Mouse (Mus musculus) heart, embryonic 16.5 days (tissue): Measurements from ENCODE around the gene Mak. TPM values are rescaled to one million over a fixed set of nuclear protein-coding genes. Genes with fewer than 3 reads are reported as not detected.

Source experiments
- ATAC-seq: fragments of 200-750 bp; cut with Nextera tagmentation; replicated peaks from 2 replicates; pipeline ENCODE4 v1.8.0; 2017; ENCODE audit warnings: moderate number of reproducible peaks; ENCODE audit not compliant: insufficient read depth, low FRiP score; ENCODE audit errors: extremely low read depth
- H3K27ac ChIP-seq: fragments of 300-500 bp; sonication (generic); 2 replicates; pipeline ENCODE4 v1.5.1; 2014; ENCODE audit warnings: mild to moderate bottlenecking, low read length, control low read depth, moderate library complexity
- H3K27me3 ChIP-seq: fragments of 300-500 bp; sonication (generic); 2 replicates; pipeline ENCODE4 v1.6.1; 2014; ENCODE audit warnings: low read length, mixed read lengths; ENCODE audit not compliant: control insufficient read depth, insufficient read depth
- H3K36me3 ChIP-seq: fragments of 300-500 bp; sonication (generic); 2 replicates; pipeline ENCODE4 v1.6.1; 2014; ENCODE audit not compliant: control insufficient read depth, insufficient read depth
- H3K4me1 ChIP-seq: fragments of 300-500 bp; sonication (generic); 2 replicates; pipeline ENCODE4 v1.6.1; 2014; ENCODE audit warnings: low read length, mixed read lengths; ENCODE audit not compliant: control insufficient read depth, insufficient read depth
- H3K4me2 ChIP-seq: fragments of 300-500 bp; sonication (generic); 2 replicates; pipeline ENCODE4 v1.6.1; 2014; ENCODE audit warnings: low read depth, mild to moderate bottlenecking, control low read depth, low read length
- H3K4me3 ChIP-seq: fragments of 300-500 bp; sonication (generic); 2 replicates; pipeline ENCODE4 v1.5.1; 2014; ENCODE audit warnings: mild to moderate bottlenecking, control low read depth, low read length
- H3K9ac ChIP-seq: fragments of 300-500 bp; sonication (generic); 2 replicates; pipeline ENCODE4 v1.6.1; 2014; ENCODE audit warnings: low read length, control low read depth
- H3K9me3 ChIP-seq: fragments of 300-500 bp; sonication (generic); replicated peaks from 2 replicates; pipeline ENCODE4 v1.6.1; 2016; ENCODE audit warnings: low read length; ENCODE audit not compliant: control insufficient read depth
- WGBS: fragments of 180-500 bp; shearing (Covaris S2); extraction: QIAGEN DNeasy Blood & Tissue Kit; methylation state at CpG from one replicate; pipeline ENCODE4 v1.1.7; 2014; 5-methylcytosine and 5-hydroxymethylcytosine counted together
- polyA plus RNA-seq: library from polyadenylated mRNA; unstranded; fragments of >200 nt; fragmentation: Nextera tagmentation; extraction: Ambion mirVana; gene quantifications from 2 replicates; pipeline ENCODE4 v1.2.1, GENCODE M21; 2015

Gene Mak
- polyA plus RNA-seq, result 0.16 and 0.35 TPM in 2 replicates

GRCm38 (mm10) chr13:41079421-41079780 is at the start of gene Mak:
TSS of gene Mak (minus strand) at chr13:41079706.
- peak; percentile 67 for ATAC-seq
- Histone ChIP-seq H3K36me3 (no peaks in the 10 kb centered on the region), H3K9me3 (no peaks in the 10 kb centered on the region), H3K27me3 (peaks cover 24% of the 10 kb centered on the region), H3K4me3 (peak within 1 kb of the TSS; percentile 51), H3K4me1 (peaks cover 6% of the 10 kb centered on the region; the same call in 1 of the 2 replicates), H3K27ac (no peak within 1 kb of the TSS), H3K9ac (peak within 1 kb of the TSS; percentile 15; the same call in 1 of the 2 replicates), H3K4me2 (peak within 1 kb of the TSS; percentile 90)
- under 1% methylated on average over 40 of the region's 40 CpGs for WGBS

GRCm38 (mm10) chr13:41129061-41129460 is 49.6 kb upstream of the Mak start:
- Histone ChIP-seq H3K9ac (no peak overlapping the region), H3K4me3 (no peak overlapping the region), H3K4me2 (no peak overlapping the region), H3K27me3 (no peaks in the 10 kb centered on the region), H3K36me3 (no peaks in the 10 kb centered on the region), H3K9me3 (no peaks in the 10 kb centered on the region), H3K4me1 (no peaks in the 10 kb centered on the region), H3K27ac (no peak overlapping the region)
- WGBS, result 88% methylated on average over 8 of the region's 8 CpGs
- ATAC-seq, result no peak

- 74% methylated on average over 8 of the region's 8 CpGs for WGBS
- H3K4me2 ChIP-seq, result no peak overlapping the region
- ATAC-seq, result no peak
- H3K9ac ChIP-seq, result no peak overlapping the region
- H3K4me1 ChIP-seq, result no peaks in the 10 kb centered on the region
- H3K36me3 ChIP-seq, result no peaks in the 10 kb centered on the region
- H3K4me3 ChIP-seq, result no peak overlapping the region
- no peak overlapping the region for H3K27ac ChIP-seq
- H3K27me3 ChIP-seq, result no peaks in the 10 kb centered on the region
- H3K9me3 ChIP-seq, result no peaks in the 10 kb centered on the region
Observed at GRCm38 (mm10) chr13:41128326-41128725, 48.8 kb upstream of the Mak start.

GRCm38 (mm10) chr13:41123666-41124225 is 44.2 kb upstream of the Mak start:
- no peak overlapping the region for H3K4me3 ChIP-seq
- ATAC-seq, result no peak
- H3K27me3 ChIP-seq, result no peaks in the 10 kb centered on the region
- no peak overlapping the region for H3K4me2 ChIP-seq
- no peak overlapping the region for H3K27ac ChIP-seq
- no peaks in the 10 kb centered on the region for H3K9me3 ChIP-seq
- no peaks in the 10 kb centered on the region for H3K4me1 ChIP-seq
- WGBS, result 90% methylated on average over 6 of the region's 6 CpGs
- no peak overlapping the region for H3K9ac ChIP-seq
- no peaks in the 10 kb centered on the region for H3K36me3 ChIP-seq

- Histone ChIP-seq H3K27ac (no peak overlapping the region), H3K4me3 (no peak overlapping the region), H3K9ac (no peak overlapping the region), H3K27me3 (peaks cover 4% of the 10 kb centered on the region), H3K4me2 (no peak overlapping the region), H3K9me3 (no peaks in the 10 kb centered on the region), H3K4me1 (no peaks in the 10 kb centered on the region), H3K36me3 (no peaks in the 10 kb centered on the region)
- 35% methylated on average over 9 of the region's 9 CpGs for WGBS
- no peak for ATAC-seq
Observed at GRCm38 (mm10) chr13:41119152-41119945, 39.8 kb upstream of the Mak start.

GRCm38 (mm10) chr13:41113940-41114339 is 34.4 kb upstream of the Mak start, which contains the start of gene Sycp2l:
TSS of gene Sycp2l (plus strand) at chr13:41114307.
- WGBS, result 30% methylated on average over 14 of the region's 14 CpGs
- Histone ChIP-seq H3K4me1 (no peaks in the 10 kb centered on the region), H3K4me3 (peak within 1 kb of the TSS; percentile 2; the same call in 1 of the 2 replicates), H3K9me3 (no peaks in the 10 kb centered on the region), H3K9ac (no peak within 1 kb of the TSS), H3K36me3 (no peaks in the 10 kb centered on the region), H3K4me2 (peak within 1 kb of the TSS; percentile 32), H3K27ac (no peak within 1 kb of the TSS), H3K27me3 (peaks cover 15% of the 10 kb centered on the region)
- ATAC-seq, result no peak

- H3K36me3 ChIP-seq, result no peaks in the 10 kb centered on the region
- ATAC-seq, result no peak
- no peak within 1 kb of the TSS for H3K9ac ChIP-seq
- H3K9me3 ChIP-seq, result no peaks in the 10 kb centered on the region
- peaks cover 15% of the 10 kb centered on the region for H3K27me3 ChIP-seq
- no peak within 1 kb of the TSS for H3K4me2 ChIP-seq
- H3K27ac ChIP-seq, result no peak within 1 kb of the TSS
- no peak within 1 kb of the TSS for H3K4me3 ChIP-seq
- 78% methylated on average over 3 of the region's 3 CpGs for WGBS
- no peaks in the 10 kb centered on the region for H3K4me1 ChIP-seq
Observed at GRCm38 (mm10) chr13:41110935-41111334, 31.4 kb upstream of the Mak start, which contains the start of gene Gcm2. TSS of gene Gcm2 (minus strand) at chr13:41111035.

GRCm38 (mm10) chr13:41105541-41105940 is 26.0 kb upstream of the Mak start:
- no peaks in the 10 kb centered on the region for H3K9me3 ChIP-seq
- H3K4me1 ChIP-seq, result no peaks in the 10 kb centered on the region
- H3K4me3 ChIP-seq, result no peak overlapping the region
- H3K27me3 ChIP-seq, result no peaks in the 10 kb centered on the region
- no peak for ATAC-seq
- no peak overlapping the region for H3K4me2 ChIP-seq
- no peak overlapping the region for H3K9ac ChIP-seq
- WGBS, result 89% methylated on average over 13 of the region's 13 CpGs
- no peaks in the 10 kb centered on the region for H3K36me3 ChIP-seq
- no peak overlapping the region for H3K27ac ChIP-seq

- no peak overlapping the region for H3K4me3 ChIP-seq
- no peak overlapping the region for H3K4me2 ChIP-seq
- no peaks in the 10 kb centered on the region; the same call in 1 of the 2 replicates for H3K9me3 ChIP-seq
- no peaks in the 10 kb centered on the region for H3K4me1 ChIP-seq
- H3K9ac ChIP-seq, result no peak overlapping the region
- H3K27me3 ChIP-seq, result no peaks in the 10 kb centered on the region
- H3K36me3 ChIP-seq, result no peaks in the 10 kb centered on the region
- H3K27ac ChIP-seq, result no peak overlapping the region
- 68% methylated on average over 12 of the region's 12 CpGs for WGBS
- ATAC-seq, result no peak
Observed at GRCm38 (mm10) chr13:41103841-41104525, 24.5 kb upstream of the Mak start.
